Mouse (Mus musculus): ENCODE measurements around the gene Col23a1. TPM values are rescaled to one million over a fixed set of nuclear protein-coding genes. Genes with fewer than 3 reads are reported as not detected.

Col23a1 gene
- 1 to 10 TPM in 1 of 2 experiments, under 1 TPM in 1; 0.02 to 4.1 TPM for polyA plus RNA-seq (2012; fragmentation: generic; extraction: Trizol)

DNA sequence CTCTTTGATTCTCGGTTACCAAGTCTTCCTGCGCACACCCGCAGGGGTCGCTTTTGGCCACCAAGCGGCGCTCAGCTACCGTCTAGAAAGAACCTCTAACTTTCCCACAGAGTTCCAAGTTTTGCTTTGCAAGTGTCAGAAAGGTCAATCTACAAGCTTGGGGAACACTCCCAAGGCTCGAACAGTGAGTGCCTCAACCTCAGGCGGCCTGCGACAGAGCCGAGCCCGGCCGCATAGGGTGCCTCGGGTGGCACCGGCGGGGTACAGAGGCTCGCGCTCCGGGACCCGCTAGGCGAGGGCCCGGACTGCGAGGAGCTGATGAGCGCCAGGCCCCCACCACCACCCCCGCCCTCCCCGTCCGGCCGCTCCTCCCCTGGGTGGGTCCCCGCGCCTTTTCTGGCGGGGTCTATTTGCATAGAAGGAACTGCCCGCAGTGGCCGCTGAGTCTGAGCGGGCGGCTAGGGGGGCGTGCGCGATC is at the start of gene Col23a1:
Col23a1 (plus strand) TSS at position 357 of the 478 bp plus-strand sequence.

GRCm38 (mm10) chr11:51261680-51262219 is 28.0 kb upstream of the Col23a1 start, which contains the start of gene Clk4:
Clk4 (plus strand) TSS chr11:51261730.

GRCm38 (mm10) chr11:51262342-51263285 is 27.1 kb upstream of the Col23a1 start, which contains the start of gene BC049762:
BC049762 (minus strand) TSS chr11:51263046.

DNA sequence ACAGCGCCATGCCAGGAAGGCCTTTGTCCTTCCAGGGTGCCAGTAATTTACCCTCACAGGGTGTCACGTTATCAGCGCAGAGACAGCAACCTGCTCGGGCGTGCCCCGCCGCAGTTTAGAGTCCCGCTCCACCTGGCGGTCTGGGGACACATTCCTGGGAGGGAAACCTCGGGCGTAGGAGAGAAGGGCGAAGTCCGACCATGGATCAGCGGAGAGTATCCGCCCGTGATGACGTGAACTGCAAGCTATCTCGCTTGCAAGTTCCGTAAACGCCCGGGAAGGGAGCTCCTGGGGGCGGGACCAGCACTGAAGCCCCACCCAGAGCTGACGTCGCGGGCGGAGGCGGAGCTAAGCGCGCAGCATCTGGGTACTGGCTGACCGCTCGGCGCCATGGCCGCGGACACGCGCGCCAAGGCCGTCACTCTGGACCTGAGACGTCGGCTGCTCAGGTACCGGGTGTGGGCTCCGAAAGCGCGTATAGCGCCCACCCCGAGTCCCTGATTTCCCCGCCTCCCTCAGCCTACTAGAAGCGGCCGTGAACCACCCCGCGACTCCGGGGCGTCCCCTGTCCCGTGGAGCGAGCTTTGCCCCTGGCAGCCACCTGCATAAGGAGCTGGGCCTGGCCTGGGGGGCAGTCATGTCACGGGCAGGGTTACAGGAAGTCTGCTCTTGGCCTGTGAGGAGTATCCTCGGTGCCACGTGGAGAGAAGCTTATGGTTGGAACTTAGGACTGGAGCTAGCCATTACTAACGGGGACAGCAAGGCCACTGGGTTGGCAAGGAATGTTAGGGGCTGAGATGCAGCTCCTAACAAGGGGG is 294.9 kb downstream of the Col23a1 start, which contains the start of gene Phykpl:
Phykpl (plus strand) TSS at position 327 of the 818 bp plus-strand sequence.

GRCm38 (mm10) chr11:51606447-51607095 is 316.9 kb downstream of the Col23a1 start, which contains the start of gene Hnrnpab:
Hnrnpab (minus strand) TSS chr11:51606847.

GRCm38 (mm10) chr11:51619409-51620060 is 329.8 kb downstream of the Col23a1 start, which contains the start of gene Nhp2:
Nhp2 (plus strand) TSS chr11:51619735.

Other genes with a start within 250 kb of the Col23a1 start
- not detected for gene Olfr1375, start 241.8 kb upstream of the Col23a1 start, polyA plus RNA-seq (2012; fragmentation: generic; extraction: Trizol)
- gene Zfp354a, start 230.7 kb upstream of the Col23a1 start, polyA plus RNA-seq (2012; fragmentation: generic; extraction: Trizol): 1 to 10 TPM in 1 of 2 experiments, under 1 TPM in 1; 0.08 to 1.4 TPM
- not detected for gene Gm12569, start 69.4 kb upstream of the Col23a1 start, polyA plus RNA-seq (2012; fragmentation: generic; extraction: Trizol)
- 10 to 100 TPM in 1 of 2 experiments, under 1 TPM in 1; 0.88 to 14.8 TPM for gene Clk4, start 28.2 kb upstream of the Col23a1 start, polyA plus RNA-seq (2012; fragmentation: generic; extraction: Trizol)
- gene BC049762, start 26.9 kb upstream of the Col23a1 start, polyA plus RNA-seq (2012; fragmentation: generic; extraction: Trizol): under 1 TPM; 0.19 to 0.26 TPM

Measured in C3H10T1/2 (cell line).